29 mouse cellular contexts compared by ENCODE assay signal in genomic region chr2:66465484-66465883, GRCm38 (mm10). TPM values are rescaled to one million over a fixed set of nuclear protein-coding genes. Genes with fewer than 3 reads are reported as not detected.
DNase-seq lines count a peak whose midpoint lies in the region; ATAC-seq and TF ChIP-seq lines count a peak whose summit lies in the region.
"Had no signal": no experiment of that assay in that cellular context is flagged by ENCODE, and none has a peak within 500 bp of the region (broad histone marks: within the 10 kb centered on the region; RNA-seq: fewer than 3 reads in every experiment).

No protein-coding gene starts in this region.

- DNase-seq in kidney, adult 18-20 months: no peak
- DNase-seq in lung, embryonic 14.5 days: peak; percentile 24
- no peak for DNase-seq in lung, postnatal 0 days (ENCODE audit: low spot score)
- peak; percentile 21 for DNase-seq in adipocyte (ENCODE audit: low spot score)
- DNase-seq in forebrain, postnatal 0 days: no peak
- DNase-seq: adrenal gland, adult 2 months; adrenal gland, postnatal 14 days; cerebellum, adult 11 months; cerebellum, adult 2 months; cerebellum, adult 9-11 months; cerebellum, postnatal 25 days; gastrocnemius, postnatal 10 days; gastrocnemius, postnatal 36 days; heart, adult 2 months; heart, postnatal 14 days; heart, postnatal 4 days had no signal

- no peak overlapping the region for H3K9ac ChIP-seq in kidney, embryonic 15.5 days
- no peak overlapping the region for H3K9ac ChIP-seq in lung, embryonic 14.5 days
- H3K9ac ChIP-seq in lung, postnatal 0 days (replicated peaks; ENCODE audit: low read depth): no peak overlapping the region
- no peak overlapping the region for H3K9ac ChIP-seq in forebrain, postnatal 0 days
- H3K9ac ChIP-seq: embryonic facial prominence, embryonic 12.5 days; embryonic facial prominence, embryonic 15.5 days; forebrain, embryonic 12.5 days; forebrain, embryonic 15.5 days; heart, embryonic 13.5 days; hindbrain, embryonic 14.5 days had no signal

- 26% methylated on average over 3 of the region's 3 CpGs for WGBS in kidney, embryonic 15.5 days
- WGBS in lung, embryonic 14.5 days: 65% methylated on average over 3 of the region's 3 CpGs
- 73% methylated on average over 3 of the region's 3 CpGs for WGBS in lung, postnatal 0 days
- 96% methylated on average over 3 of the region's 3 CpGs for WGBS in forebrain, postnatal 0 days

- no peak for TF ChIP-seq EP300 in lung, postnatal 0 days (IDR thresholded peaks at IDR 0.05)

- H3K4me1 ChIP-seq in kidney, embryonic 15.5 days: no peaks in the 10 kb centered on the region
- no peaks in the 10 kb centered on the region for H3K4me1 ChIP-seq in lung, embryonic 14.5 days (ENCODE audit: insufficient read depth)
- H3K4me1 ChIP-seq in lung, postnatal 0 days (ENCODE audit: insufficient read depth, low read depth, low read length): no peaks in the 10 kb centered on the region
- H3K4me1 ChIP-seq in forebrain, postnatal 0 days (ENCODE audit: insufficient read depth): no peaks in the 10 kb centered on the region
- H3K4me1 ChIP-seq: embryonic facial prominence, embryonic 12.5 days; embryonic facial prominence, embryonic 15.5 days; forebrain, embryonic 12.5 days; forebrain, embryonic 15.5 days; heart, embryonic 10.5 days; heart, embryonic 13.5 days had no signal

- no peak overlapping the region for H3K4me3 ChIP-seq in kidney, embryonic 15.5 days (replicated peaks)
- no peak overlapping the region for H3K4me3 ChIP-seq in lung, embryonic 14.5 days (ENCODE audit: low read depth, low read length)
- no peak overlapping the region for H3K4me3 ChIP-seq in lung, postnatal 0 days (ENCODE audit: low read depth, low read length)
- no peak overlapping the region for H3K4me3 ChIP-seq in forebrain, postnatal 0 days (ENCODE audit: low read depth, low read length)
- H3K4me3 ChIP-seq: embryonic facial prominence, embryonic 12.5 days; embryonic facial prominence, embryonic 15.5 days; erythroblast, embryonic 14.5 days; forebrain, embryonic 12.5 days; forebrain, embryonic 15.5 days; heart, adult 2 months; heart, embryonic 10.5 days; heart, embryonic 13.5 days had no signal

- no peak overlapping the region for H3K4me2 ChIP-seq in kidney, embryonic 15.5 days
- no peak overlapping the region for H3K4me2 ChIP-seq in lung, embryonic 14.5 days
- H3K4me2 ChIP-seq in lung, postnatal 0 days (replicated peaks; ENCODE audit: low read depth, low read length): no peak overlapping the region
- no peak overlapping the region for H3K4me2 ChIP-seq in forebrain, postnatal 0 days (ENCODE audit: low read depth)
- H3K4me2 ChIP-seq: embryonic facial prominence, embryonic 12.5 days; embryonic facial prominence, embryonic 15.5 days; forebrain, embryonic 12.5 days; forebrain, embryonic 15.5 days; heart, embryonic 13.5 days; hindbrain, embryonic 14.5 days had no signal

- no peaks in the 10 kb centered on the region for H3K9me3 ChIP-seq in kidney, embryonic 15.5 days (replicated peaks)
- H3K9me3 ChIP-seq in lung, embryonic 14.5 days (ENCODE audit: low read depth, low read length): no peaks in the 10 kb centered on the region
- no peaks in the 10 kb centered on the region for H3K9me3 ChIP-seq in lung, postnatal 0 days (ENCODE audit: low read length)
- H3K9me3 ChIP-seq in forebrain, postnatal 0 days (ENCODE audit: low read length): no peaks in the 10 kb centered on the region
- H3K9me3 ChIP-seq: embryonic facial prominence, embryonic 12.5 days; embryonic facial prominence, embryonic 15.5 days; forebrain, embryonic 12.5 days; forebrain, embryonic 15.5 days; heart, embryonic 10.5 days; heart, embryonic 13.5 days had no signal

- ATAC-seq in kidney, embryonic 15.5 days (replicated peaks; ENCODE audit: low FRiP score): peak; percentile 63
- ATAC-seq in lung, embryonic 14.5 days (ENCODE audit: insufficient read depth): no peak
- ATAC-seq in lung, postnatal 0 days: no peak
- ATAC-seq in forebrain, postnatal 0 days: no peak
- ATAC-seq: forebrain, embryonic 15.5 days; hindbrain, postnatal 0 days; Patski had no signal

- no peaks in the 10 kb centered on the region for H3K36me3 ChIP-seq in kidney, embryonic 15.5 days
- H3K36me3 ChIP-seq in lung, embryonic 14.5 days (ENCODE audit: insufficient read depth): no peaks in the 10 kb centered on the region
- no peaks in the 10 kb centered on the region for H3K36me3 ChIP-seq in lung, postnatal 0 days (ENCODE audit: insufficient read depth, low read length)
- no peaks in the 10 kb centered on the region for H3K36me3 ChIP-seq in forebrain, postnatal 0 days (ENCODE audit: insufficient read depth)
- H3K36me3 ChIP-seq: embryonic facial prominence, embryonic 12.5 days; embryonic facial prominence, embryonic 15.5 days; forebrain, embryonic 12.5 days; forebrain, embryonic 15.5 days; heart, embryonic 10.5 days; heart, embryonic 13.5 days had no signal

- no peaks in the 10 kb centered on the region for H3K27me3 ChIP-seq in kidney, embryonic 15.5 days
- H3K27me3 ChIP-seq in lung, embryonic 14.5 days (ENCODE audit: insufficient read depth, low read length): no peaks in the 10 kb centered on the region
- no peaks in the 10 kb centered on the region for H3K27me3 ChIP-seq in lung, postnatal 0 days (replicated peaks; ENCODE audit: insufficient read depth, low read length)
- H3K27me3 ChIP-seq in forebrain, postnatal 0 days (ENCODE audit: insufficient read depth, low read length): no peaks in the 10 kb centered on the region
- H3K27me3 ChIP-seq: embryonic facial prominence, embryonic 12.5 days; embryonic facial prominence, embryonic 15.5 days; forebrain, embryonic 12.5 days; forebrain, embryonic 15.5 days; heart, embryonic 13.5 days; Patski had no signal

- no peak for TF ChIP-seq CTCF in lung, embryonic 14.5 days (IDR thresholded peaks at IDR 0.05; ENCODE audit: low read depth)
- TF ChIP-seq CTCF in lung, postnatal 0 days (IDR thresholded peaks at IDR 0.05): no peak
- TF ChIP-seq CTCF in forebrain, postnatal 0 days (IDR thresholded peaks at IDR 0.05; ENCODE audit: low read depth): no peak

- H3K27ac ChIP-seq in kidney, embryonic 15.5 days: peak overlapping the region; percentile 63; the same call in 1 of the 2 replicates
- H3K27ac ChIP-seq in lung, embryonic 14.5 days (ENCODE audit: low read depth): no peak overlapping the region
- no peak overlapping the region for H3K27ac ChIP-seq in lung, postnatal 0 days (ENCODE audit: low read length)
- no peak overlapping the region for H3K27ac ChIP-seq in forebrain, postnatal 0 days (ENCODE audit: low read depth, low read length)
- H3K27ac ChIP-seq: embryonic facial prominence, embryonic 12.5 days; embryonic facial prominence, embryonic 15.5 days; forebrain, embryonic 12.5 days; forebrain, embryonic 15.5 days; heart, adult 2 months; heart, embryonic 10.5 days; heart, embryonic 13.5 days; hindbrain, embryonic 14.5 days; hindbrain, postnatal 0 days had no signal

RNA-seq across cellular contexts. Expression of gene Scn1a, which starts 24.8 kb away (rescaled TPM):
- polyA plus RNA-seq in kidney, embryonic 15.5 days (2015; fragmentation: Nextera tagmentation; extraction: Ambion mirVana): 1.3 and 1.4 TPM in 2 replicates
- polyA plus RNA-seq in lung, embryonic 14.5 days (2014; fragmentation: Nextera tagmentation; extraction: Ambion mirVana): 0.25 and 0.32 TPM in 2 replicates
- polyA plus RNA-seq in lung, postnatal 0 days (2015; fragmentation: Nextera tagmentation; extraction: Ambion mirVana): not detected in 2 replicates
- total RNA-seq in forebrain, postnatal 0 days (2014; rRNA removed): 14.5 and 14.7 TPM in 2 replicates
- polyA plus RNA-seq in forebrain, postnatal 0 days (2015; fragmentation: Nextera tagmentation; extraction: Ambion mirVana): 7.8 and 13.1 TPM in 2 replicates
- total RNA-seq: common myeloid progenitor, adult 5-6 weeks; granulocyte monocyte progenitor cell, adult 5-6 weeks had no signal
- polyA plus RNA-seq: adrenal gland, adult 2 months; erythroblast, embryonic 14.5 days; Patski had no signal

Comparison
In these comparisons a context has a peak if more than half of its experiments do, and no peak if none do; other contexts are left out.
1. DNase-seq: peak in lung, embryonic 14.5 days (single experiment) and adipocyte (single experiment); none in kidney, adult 18-20 months (single experiment), lung, postnatal 0 days (single experiment) and forebrain, postnatal 0 days (single experiment).